Mouse (Mus musculus): ENCODE measurements around the gene Rbfox2.

- TF ChIP-seq CTCF (conservative IDR thresholded peaks at IDR 0.05 in 1 of 2, IDR thresholded peaks at IDR 0.05 in 1 of 2; ENCODE audit: low read depth in 2 of 2, low read length in 2 of 2): no peak
- no peak for TF ChIP-seq ZNF384 (IDR thresholded peaks at IDR 0.05; ENCODE audit: low read depth, low read length)
- TF ChIP-seq MAX (IDR thresholded peaks at IDR 0.05; ENCODE audit: low read length): no peak
- no peak for TF ChIP-seq TCF12 (IDR thresholded peaks at IDR 0.05; ENCODE audit: low read depth, low read length)
- TF ChIP-seq NRF1 (IDR thresholded peaks at IDR 0.05; ENCODE audit: low read depth, low read length): no peak
- TF ChIP-seq GABPA (IDR thresholded peaks at IDR 0.05; ENCODE audit: insufficient replicate concordance, low read depth, low read length): no peak
- TF ChIP-seq ETS1 (conservative IDR thresholded peaks at IDR 0.05; ENCODE audit: low read depth, low read length): no peak
- TF ChIP-seq CHD2 (IDR thresholded peaks at IDR 0.05; ENCODE audit: low read length): no peak
- TF ChIP-seq EP300 (IDR thresholded peaks at IDR 0.05; ENCODE audit: low read length): no peak
- no peak for TF ChIP-seq JUND (conservative IDR thresholded peaks at IDR 0.05; ENCODE audit: low read depth, low read length)
- no peak for TF ChIP-seq IRF4 (IDR thresholded peaks at IDR 0.05; ENCODE audit: low read depth, low read length)
- no peak for TF ChIP-seq BHLHE40 (IDR thresholded peaks at IDR 0.05; ENCODE audit: low read depth, low read length)
Measured at GRCm38 (mm10) chr15:77081454-77081853, 225.3 kb downstream of the Rbfox2 start.
